Mouse (Mus musculus) lung, postnatal 0 days (tissue): ENCODE results near the gene Agtr1a. TPM values are rescaled to one million over a fixed set of nuclear protein-coding genes. Genes with fewer than 3 reads are reported as not detected.

Source experiments
- ATAC-seq: fragments of 200-750 bp; cut with Nextera tagmentation; 2 replicates; pipeline ENCODE4 v1.8.0; 2017; ENCODE audit warnings: moderate library complexity
- DNase-seq: peaks from one replicate; pipeline ENCODE4 v3.0.0-alpha.2; 2016; ENCODE audit warnings: low spot score
- H3K27ac ChIP-seq: fragments of 300-500 bp; sonication (generic); 2 replicates; pipeline ENCODE4 v1.5.1; 2014; ENCODE audit warnings: antibody characterized with exemption, mild to moderate bottlenecking, low read length, mixed read lengths
- H3K27me3 ChIP-seq: fragments of 300-500 bp; sonication (generic); replicated peaks from 2 replicates; pipeline ENCODE4 v1.6.1; 2014; ENCODE audit warnings: low read length, mixed read lengths; ENCODE audit not compliant: insufficient read depth
- H3K36me3 ChIP-seq: fragments of 300-500 bp; sonication (generic); 2 replicates; pipeline ENCODE4 v1.6.1; 2014; ENCODE audit warnings: low read length, mixed read lengths; ENCODE audit not compliant: insufficient read depth
- H3K4me1 ChIP-seq: fragments of 300-500 bp; sonication (generic); 2 replicates; pipeline ENCODE4 v1.6.1; 2014; ENCODE audit warnings: antibody characterized with exemption, low read depth, low read length, mixed read lengths; ENCODE audit not compliant: insufficient read depth
- H3K4me2 ChIP-seq: fragments of 300-500 bp; sonication (generic); replicated peaks from 2 replicates; pipeline ENCODE4 v1.6.1; 2014; ENCODE audit warnings: low read depth, mild to moderate bottlenecking, low read length, moderate library complexity, mixed read lengths
- H3K4me3 ChIP-seq: fragments of 300-500 bp; sonication (generic); 2 replicates; pipeline ENCODE4 v1.5.1; 2014; ENCODE audit warnings: low read depth, low read length
- H3K9ac ChIP-seq: fragments of 300-500 bp; sonication (generic); replicated peaks from 2 replicates; pipeline ENCODE4 v1.6.1; 2014; ENCODE audit warnings: low read depth, mild to moderate bottlenecking
- H3K9me3 ChIP-seq: fragments of 300-500 bp; sonication (generic); 2 replicates; pipeline ENCODE4 v1.6.1; 2016; ENCODE audit warnings: low read length, mixed read lengths
- CTCF ChIP-seq: IDR thresholded peaks from 2 replicates; pipeline ENCODE4 v1.5.1; 2016; ENCODE audit warnings: antibody characterized with exemption, mild to moderate bottlenecking
- EP300 ChIP-seq: IDR thresholded peaks from 2 replicates; pipeline ENCODE4 v1.6.1; 2016; ENCODE audit warnings: antibody characterized with exemption, mild to moderate bottlenecking, control low read depth
- WGBS: fragments of 180-500 bp; shearing (Covaris S2); extraction: QIAGEN DNeasy Blood & Tissue Kit; methylation state at CpG from one replicate; pipeline ENCODE4 v1.1.7; 2014; 5-methylcytosine and 5-hydroxymethylcytosine counted together
- polyA plus RNA-seq: library from polyadenylated mRNA; unstranded; fragments of >200 nt; fragmentation: Nextera tagmentation; extraction: Ambion mirVana; gene quantifications from 2 replicates; pipeline ENCODE4 v1.2.1, GENCODE M21; 2015

Gene Agtr1a
- polyA plus RNA-seq = 8.3 and 9.8 TPM in 2 replicates

DNA sequence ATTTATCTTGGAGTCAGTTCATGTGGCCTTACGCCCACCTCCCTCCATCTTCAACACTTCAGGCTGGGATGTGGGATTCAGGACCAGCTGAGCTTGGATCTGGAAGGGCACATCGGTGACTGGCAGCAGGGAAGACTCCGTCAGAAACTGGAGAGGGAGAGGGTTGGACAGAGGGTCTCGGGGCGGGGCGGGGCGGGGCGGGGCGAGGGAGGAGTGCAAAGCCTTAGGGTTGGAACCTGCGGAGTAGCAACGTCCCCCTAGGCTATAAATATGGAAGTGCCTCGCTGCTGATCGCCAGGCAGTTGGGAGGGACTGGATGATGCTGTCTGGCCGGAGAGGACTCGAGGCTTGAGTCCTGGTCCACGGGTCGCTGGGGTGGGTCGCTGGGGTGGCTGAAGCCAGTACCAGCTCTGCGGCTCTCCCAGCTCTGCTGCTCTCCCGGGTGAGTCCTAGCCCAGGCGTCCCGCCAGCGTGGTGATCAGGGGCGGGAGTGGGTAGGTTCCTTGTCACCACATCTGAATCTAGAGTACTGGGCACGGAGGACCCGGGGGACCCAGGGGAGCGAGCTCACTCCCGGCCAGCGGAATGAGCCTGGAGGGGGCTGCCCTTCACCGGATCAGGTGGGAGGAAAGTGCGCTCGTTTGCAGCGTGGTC, at the start of gene Agtr1a:
Gene Agtr1a (plus strand): TSS at position 294 of the 654 bp plus-strand sequence.
- peak within 1 kb of the TSS; percentile 66 for H3K4me2 ChIP-seq
- no peaks in the 10 kb centered on the region for H3K36me3 ChIP-seq
- no peaks in the 10 kb centered on the region for H3K9me3 ChIP-seq
- no peak within 1 kb of the TSS; the same call in 1 of the 2 replicates for H3K9ac ChIP-seq
- H3K27me3 ChIP-seq = no peaks in the 10 kb centered on the region
- ATAC-seq (peak; percentile 69), DNase-seq (peak; percentile 42)
- TF ChIP-seq EP300 (no peak), CTCF (no peak)
- H3K4me1 ChIP-seq = no peaks in the 10 kb centered on the region
- peak within 1 kb of the TSS; percentile 38 for H3K4me3 ChIP-seq
- WGBS = 4% methylated on average over 33 of the region's 33 CpGs
- H3K27ac ChIP-seq = no peak within 1 kb of the TSS

DNA sequence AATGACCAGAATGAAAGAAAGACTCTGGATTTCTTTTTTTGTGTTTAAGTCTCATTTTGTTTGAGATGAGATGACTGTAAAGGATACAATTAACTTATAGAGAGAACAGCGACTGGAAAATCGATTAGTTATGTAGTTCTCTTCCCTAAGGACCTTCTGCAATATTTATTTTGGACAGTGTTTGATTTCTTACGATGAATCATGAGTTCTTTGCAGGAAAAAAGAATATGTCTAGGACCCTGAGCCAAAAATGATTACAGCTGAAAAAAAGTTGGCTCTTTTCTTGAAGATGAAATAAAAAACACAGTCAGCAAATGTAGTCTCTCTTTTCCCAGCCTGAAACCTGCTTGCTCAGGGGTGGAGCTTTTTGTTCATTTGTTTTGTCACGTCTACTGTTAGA, 26.0 kb upstream of the Agtr1a start:
- Histone ChIP-seq H3K9ac (no peak overlapping the region), H3K27me3 (no peaks in the 10 kb centered on the region), H3K4me3 (no peak overlapping the region), H3K4me1 (no peaks in the 10 kb centered on the region), H3K9me3 (no peaks in the 10 kb centered on the region), H3K36me3 (no peaks in the 10 kb centered on the region), H3K4me2 (no peak overlapping the region), H3K27ac (no peak overlapping the region)
- no peak for DNase-seq
- TF ChIP-seq EP300 (no peak), CTCF (no peak)
- ATAC-seq = no peak
- 64% methylated on average over 4 of the region's 4 CpGs for WGBS

DNA sequence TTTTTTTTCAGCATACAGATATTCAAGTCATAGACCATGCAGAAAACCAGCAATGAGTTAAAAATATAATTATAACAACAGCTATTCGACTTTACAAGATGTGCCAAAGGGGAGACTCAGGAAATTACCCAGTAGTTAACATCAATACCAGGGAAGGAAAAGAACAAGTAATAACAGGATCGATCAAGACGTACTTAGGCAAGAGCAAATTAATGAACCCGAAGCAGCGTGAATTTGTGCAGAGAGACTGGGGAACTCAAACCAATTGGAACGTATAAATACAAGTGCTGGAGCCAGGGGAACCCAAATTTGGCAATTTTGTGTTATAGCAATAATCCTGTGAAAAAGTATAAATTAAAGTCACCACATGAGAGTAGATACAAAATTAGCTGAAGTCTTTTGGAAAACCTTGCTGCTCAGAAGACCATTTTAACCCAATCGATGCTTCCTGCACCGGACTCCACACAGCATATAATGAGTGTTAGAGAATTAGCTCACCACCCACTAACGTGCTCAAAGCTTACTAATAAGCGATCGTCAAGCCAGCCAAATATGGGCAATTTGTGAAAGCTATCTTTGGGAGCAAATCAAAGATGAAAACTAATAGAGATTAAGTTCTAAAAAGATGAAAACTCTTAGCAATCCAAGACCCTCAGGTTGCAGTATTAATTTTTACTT, 11.4 kb upstream of the Agtr1a start:
- Histone ChIP-seq H3K27me3 (no peaks in the 10 kb centered on the region), H3K4me2 (no peak overlapping the region), H3K4me3 (no peak overlapping the region), H3K36me3 (no peaks in the 10 kb centered on the region), H3K9ac (no peak overlapping the region), H3K4me1 (no peaks in the 10 kb centered on the region), H3K9me3 (no peaks in the 10 kb centered on the region), H3K27ac (no peak overlapping the region)
- ATAC-seq (no peak), DNase-seq (no peak)
- WGBS = 83% methylated on average over 11 of the region's 11 CpGs
- TF ChIP-seq EP300 (no peak), CTCF (no peak)

DNA sequence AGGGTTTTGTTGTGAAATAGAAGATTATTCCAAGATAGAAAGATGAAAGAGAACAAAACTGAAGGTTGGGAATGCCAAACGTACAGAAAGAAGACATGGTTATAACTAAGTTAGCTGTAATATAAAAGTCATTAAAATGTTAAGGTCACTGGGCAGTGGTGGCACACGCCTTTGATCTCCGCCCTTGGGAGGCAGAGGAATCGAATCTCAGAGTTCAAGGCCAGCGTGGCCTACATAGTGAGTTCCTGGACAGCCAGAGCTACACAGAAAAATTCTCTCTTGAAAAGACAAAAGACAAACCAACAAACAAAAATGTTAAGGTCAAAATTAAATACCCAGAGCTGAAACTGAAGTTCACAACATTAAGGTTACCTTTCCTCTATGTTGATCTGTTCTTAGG, 5.2 kb upstream of the Agtr1a start:
- no peak for DNase-seq
- Histone ChIP-seq H3K36me3 (no peaks in the 10 kb centered on the region), H3K27ac (no peak overlapping the region), H3K9me3 (no peaks in the 10 kb centered on the region), H3K4me2 (no peak overlapping the region), H3K4me1 (no peaks in the 10 kb centered on the region), H3K9ac (no peak overlapping the region), H3K4me3 (no peak overlapping the region), H3K27me3 (no peaks in the 10 kb centered on the region)
- TF ChIP-seq EP300 = no peak
- no peak for TF ChIP-seq CTCF
- ATAC-seq = no peak
- WGBS = 61% methylated on average over 5 of the region's 5 CpGs

DNA sequence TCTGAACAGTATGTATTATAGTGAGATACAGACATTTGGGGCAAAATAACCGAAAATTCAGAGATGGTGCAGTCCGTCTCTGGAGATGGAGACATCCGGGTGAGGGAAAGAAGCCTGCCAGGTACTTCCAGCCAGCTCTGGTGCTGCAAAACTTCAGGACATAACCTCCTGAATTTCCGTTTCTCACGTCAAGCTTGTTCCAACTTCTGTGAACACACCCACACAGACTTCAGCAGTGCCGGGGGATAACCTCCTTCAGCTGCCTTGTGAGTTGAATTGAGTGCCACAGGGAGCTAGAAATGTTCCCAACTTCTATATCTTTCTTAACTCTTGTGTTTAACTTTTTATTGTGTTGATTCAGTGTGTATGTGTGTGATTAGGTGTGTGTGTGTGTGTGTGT, 4.4 kb upstream of the Agtr1a start:
- Histone ChIP-seq H3K9me3 (no peaks in the 10 kb centered on the region), H3K4me1 (no peaks in the 10 kb centered on the region), H3K4me3 (no peak overlapping the region), H3K36me3 (no peaks in the 10 kb centered on the region), H3K27ac (no peak overlapping the region), H3K4me2 (no peak overlapping the region), H3K27me3 (no peaks in the 10 kb centered on the region), H3K9ac (no peak overlapping the region)
- DNase-seq (no peak), ATAC-seq (no peak)
- 60% methylated on average over 6 of the region's 6 CpGs for WGBS
- TF ChIP-seq EP300 = no peak
- no peak for TF ChIP-seq CTCF

DNA sequence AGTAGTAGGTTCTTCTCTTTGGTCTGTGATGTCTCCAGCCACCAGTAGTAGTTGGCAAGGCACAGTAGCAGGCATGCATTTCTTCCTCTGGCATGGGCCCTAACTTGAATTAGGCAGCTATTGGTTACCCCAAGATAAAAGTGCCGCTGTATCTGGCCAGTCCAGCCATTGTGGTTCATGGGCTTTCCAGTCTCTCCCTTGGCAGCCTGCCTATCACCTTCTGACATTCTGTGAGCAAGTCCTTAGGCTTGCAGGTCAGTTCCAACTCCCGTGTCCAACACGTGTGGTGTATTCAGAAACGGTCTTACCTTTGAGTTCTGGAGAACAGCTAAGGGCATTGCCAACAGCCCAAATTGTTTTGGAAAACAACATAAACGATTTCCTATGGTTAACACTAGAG, 3.7 kb upstream of the Agtr1a start:
- Histone ChIP-seq H3K4me1 (no peaks in the 10 kb centered on the region), H3K9ac (no peak overlapping the region), H3K36me3 (no peaks in the 10 kb centered on the region), H3K4me2 (no peak overlapping the region), H3K4me3 (no peak overlapping the region), H3K9me3 (no peaks in the 10 kb centered on the region), H3K27me3 (no peaks in the 10 kb centered on the region), H3K27ac (no peak overlapping the region)
- 66% methylated on average over 5 of the region's 5 CpGs for WGBS
- ATAC-seq (no peak), DNase-seq (no peak)
- TF ChIP-seq EP300 (no peak), CTCF (no peak)
